Mouse (Mus musculus) left cerebral cortex, postnatal 36 days (tissue): ENCODE measurements around the gene Svep1. TPM values are rescaled to one million over a fixed set of nuclear protein-coding genes. Genes with fewer than 3 reads are reported as not detected.

ENCODE experiments used
- DNase-seq, 2 experiments: peaks; one replicate each; pipeline ENCODE4 v3.0.0; 2021 to 2022; ENCODE audit warnings: low spot score in 2 of 2, mixed read lengths in 1 of 2
- intact Hi-C: fragments of 180-260 bp; cut with DNase I; formaldehyde crosslinking; loops from one replicate; pipeline ENCODE4 v1.15.1; 2025
- total RNA-seq, 2 experiments: library from RNA; stranded (reverse); gene quantifications; 2 replicates each; pipeline ENCODE4 v1.2.3; 2021

Gene Svep1
- total RNA-seq = 1 to 10 TPM in 1 of 2 experiments, under 1 TPM in 1; 0.64 to 1.2 TPM

DNA sequence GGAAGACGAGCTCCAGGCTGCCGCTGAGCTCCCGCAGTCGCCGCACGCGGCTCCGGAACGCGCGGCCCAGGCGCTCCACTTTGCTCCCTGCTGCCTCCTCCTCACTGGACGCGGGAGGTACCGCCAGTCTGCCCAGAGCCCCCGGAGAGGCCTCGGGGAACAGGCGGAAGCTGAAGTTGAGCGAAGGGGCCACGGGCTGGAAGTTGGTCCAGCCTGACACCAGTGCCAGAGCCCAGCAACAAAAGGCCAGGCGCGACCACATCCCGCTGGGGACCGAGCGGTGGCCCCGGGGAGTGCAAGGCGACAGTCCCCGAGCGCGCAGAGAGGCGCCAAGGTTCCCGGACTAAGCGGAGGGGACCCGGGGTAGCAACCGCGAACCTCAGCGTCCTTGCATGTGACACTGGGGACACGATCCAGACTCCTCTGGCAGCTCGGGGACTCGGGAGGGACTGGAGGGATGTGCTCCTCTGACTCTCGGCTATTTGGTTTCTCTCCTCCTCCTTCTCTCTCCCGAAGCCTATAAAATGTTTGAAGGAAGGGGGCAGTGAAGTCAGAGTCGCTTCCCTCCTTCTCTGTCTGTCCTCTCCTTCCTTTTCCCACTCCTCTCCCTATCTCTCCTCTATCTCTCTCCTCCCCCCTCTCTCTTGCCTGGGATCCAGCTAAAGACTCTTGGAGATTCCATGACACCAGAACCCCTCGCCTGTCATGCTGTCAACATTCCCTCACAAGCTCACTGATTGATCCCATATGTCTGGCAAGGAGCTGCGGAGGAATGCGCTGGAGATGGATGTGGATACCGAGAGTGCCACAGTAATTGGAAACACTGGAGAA, at the start of gene Svep1:
Gene Svep1, minus strand, starts transcription at position 745 of the 831 bp plus-strand sequence.
- intact Hi-C loops = no loop called here

DNA sequence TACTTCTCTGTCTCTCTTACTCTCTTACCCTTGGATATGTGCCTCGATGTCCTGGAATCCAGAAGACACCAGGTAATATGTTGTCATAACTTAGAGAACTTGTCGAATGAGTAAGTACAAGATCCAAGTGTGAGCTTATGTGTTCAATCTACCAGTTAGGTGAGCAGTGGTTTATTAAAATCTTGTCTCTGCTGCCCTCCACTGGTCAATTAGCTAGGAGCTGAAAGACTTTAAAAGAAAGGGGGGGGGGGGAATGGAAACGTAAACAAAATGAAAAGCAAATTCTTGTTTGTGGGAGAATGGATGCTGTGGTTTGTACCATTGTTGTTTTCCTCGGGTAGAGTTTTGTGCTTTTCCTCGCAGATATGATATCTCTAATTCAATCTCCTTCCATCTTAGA, 46.8 kb upstream of the Svep1 start:
- DNase-seq = no peak
- intact Hi-C loops = loop anchor here (2.0 kb wide), 1 partner anchor 171 kb away; no protein-coding TSS in a partner anchor

More for the DNA sequence above, at the start of gene Svep1:
- peak; percentile 5 to 21 for DNase-seq

DNA sequence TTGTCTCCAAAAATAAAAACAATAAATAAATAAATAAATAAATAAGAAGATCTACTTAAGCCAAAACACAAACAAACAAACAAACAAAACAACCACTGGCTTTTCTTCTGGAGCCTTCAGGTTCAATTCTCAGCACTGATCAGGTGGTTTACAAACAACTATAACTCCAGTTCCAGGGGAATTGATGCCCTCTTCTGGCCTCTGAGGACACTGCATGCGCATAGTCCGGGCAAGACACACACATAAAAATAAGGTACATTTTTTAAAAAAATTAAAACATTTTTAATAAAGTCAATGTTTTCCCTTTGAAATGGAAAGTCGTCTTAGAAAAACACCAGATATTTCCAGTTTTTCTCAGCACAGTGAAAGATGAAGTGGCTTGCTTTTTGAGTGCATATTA, 45.7 kb upstream of the Svep1 start:
- intact Hi-C loops = loop anchor here (2.0 kb wide), 1 partner anchor 170 kb away; no protein-coding TSS in a partner anchor
- no peak for DNase-seq

DNA sequence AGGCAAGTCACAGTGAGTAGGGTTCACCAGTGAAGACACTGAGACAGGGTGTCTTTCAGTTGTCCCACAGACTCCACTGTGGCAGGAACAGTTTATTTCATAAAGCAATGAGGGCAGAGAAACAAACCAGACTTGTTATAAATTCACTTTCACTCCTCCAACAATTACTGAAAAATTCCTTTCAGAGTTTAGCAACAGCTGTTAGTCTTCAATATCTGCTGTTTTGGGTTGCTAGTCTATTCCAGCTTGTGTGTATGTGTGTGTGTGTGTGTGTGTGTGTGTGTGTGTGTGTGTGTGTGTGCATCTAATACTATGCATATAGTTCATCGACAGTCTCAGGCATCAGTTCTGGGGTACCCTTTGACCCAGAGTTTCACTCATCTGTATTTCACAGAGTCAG, 38.9 kb upstream of the Svep1 start:
- no peak for DNase-seq
- intact Hi-C loops = no loop called here

DNA sequence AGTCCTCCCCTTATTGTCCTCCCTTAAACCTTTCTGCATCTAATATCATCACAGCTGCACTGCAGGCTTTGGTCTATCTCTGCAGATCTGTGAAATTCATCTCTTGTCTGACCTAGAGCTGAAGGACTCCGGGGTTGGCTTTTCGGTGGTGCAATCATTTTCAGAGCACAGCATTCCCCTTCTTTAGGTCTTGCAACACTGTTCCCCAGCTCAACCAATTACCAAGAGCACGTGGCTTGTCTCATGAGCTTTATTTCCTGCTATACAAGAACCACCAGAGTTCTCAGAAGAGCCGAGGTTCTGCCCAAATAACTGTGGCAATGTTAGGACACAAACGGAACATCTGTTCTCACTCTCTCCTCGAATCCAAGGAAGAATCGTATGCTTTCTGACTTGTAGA, 33.8 kb upstream of the Svep1 start:
- no peak for DNase-seq
- intact Hi-C loops = no loop called here

DNA sequence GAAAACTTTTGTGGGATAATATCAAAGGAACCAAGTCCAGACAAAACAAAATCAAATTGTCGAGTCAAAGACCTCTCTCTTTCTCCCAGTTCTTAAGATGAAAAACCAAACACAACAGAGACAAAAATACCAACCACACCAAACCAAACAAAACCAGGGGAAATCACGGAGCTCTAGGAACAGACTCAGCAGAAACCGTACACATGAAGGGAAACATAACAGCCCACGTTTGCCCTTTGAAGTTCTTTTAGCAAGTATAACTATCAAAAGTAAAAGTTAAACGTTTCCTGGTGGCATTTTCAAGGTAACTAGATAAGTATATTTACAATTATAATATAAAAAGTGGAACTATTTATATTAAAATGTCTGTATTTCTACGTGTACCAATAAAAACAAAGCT, 29.2 kb upstream of the Svep1 start:
- intact Hi-C loops = no loop called here
- DNase-seq = no peak

DNA sequence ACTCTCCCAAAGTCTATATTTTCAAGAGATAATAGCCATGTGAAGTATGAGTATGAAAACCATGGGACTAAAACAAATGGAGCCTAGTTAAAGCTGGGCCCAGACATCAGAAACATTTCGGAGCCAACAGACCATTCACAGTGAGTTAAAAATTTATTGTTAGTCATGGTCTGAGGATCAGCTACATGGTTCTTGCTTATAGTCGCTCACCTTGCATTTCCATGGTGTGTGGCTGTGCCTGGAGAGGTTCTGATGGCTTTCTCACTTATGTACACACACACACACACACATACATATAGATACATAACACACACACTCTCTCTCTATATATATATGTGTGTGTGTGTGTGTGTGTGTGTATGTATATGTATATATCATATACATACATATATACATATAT, 16.8 kb upstream of the Svep1 start:
- DNase-seq = no peak
- intact Hi-C loops = no loop called here

DNA sequence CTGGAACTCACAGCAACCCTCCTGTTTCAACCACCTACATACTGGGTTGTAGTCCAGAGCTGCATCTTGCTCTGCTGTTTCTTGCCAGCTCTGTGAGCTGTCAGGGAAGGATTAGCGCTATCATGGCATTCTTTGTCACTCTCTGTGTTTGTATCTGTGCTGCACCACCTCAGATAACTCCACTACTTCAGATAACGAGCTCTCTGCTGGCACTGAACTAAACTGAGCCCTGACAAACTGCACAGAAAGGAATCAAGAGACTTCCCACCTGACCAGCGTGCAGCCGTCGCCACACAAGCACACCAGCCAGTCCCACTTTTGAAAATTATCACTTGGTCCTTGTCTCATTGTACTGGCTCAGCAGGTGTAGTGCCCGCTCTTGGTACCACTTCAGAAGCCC, 4.7 kb upstream of the Svep1 start:
- intact Hi-C loops = no loop called here
- DNase-seq = no peak

DNA sequence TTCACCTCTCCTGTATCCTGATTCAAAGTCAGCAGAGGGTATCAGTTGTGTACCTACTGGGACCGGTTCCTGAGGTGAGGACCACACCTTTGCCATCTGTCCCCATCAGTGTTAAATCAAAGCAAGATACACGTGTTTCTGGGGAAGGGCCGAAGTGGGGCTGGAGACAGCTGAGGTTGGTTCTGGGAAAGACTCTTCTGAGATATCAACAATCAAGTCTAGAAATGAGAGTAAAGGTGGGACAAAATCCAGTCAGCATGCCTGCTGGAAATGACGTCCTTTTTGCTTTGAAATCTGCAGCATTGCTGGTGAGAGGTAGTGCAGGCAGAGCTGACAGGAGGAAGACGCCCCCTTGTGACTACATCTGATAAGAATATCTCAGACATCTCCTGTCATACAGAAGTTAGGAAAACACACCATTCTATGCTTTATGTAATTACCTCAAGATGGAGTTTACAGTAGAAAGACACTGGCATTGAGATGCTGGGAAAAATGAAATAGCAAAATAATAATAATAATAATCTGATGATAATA, 4.0 kb upstream of the Svep1 start:
- DNase-seq = no peak
- intact Hi-C loops = no loop called here

DNA sequence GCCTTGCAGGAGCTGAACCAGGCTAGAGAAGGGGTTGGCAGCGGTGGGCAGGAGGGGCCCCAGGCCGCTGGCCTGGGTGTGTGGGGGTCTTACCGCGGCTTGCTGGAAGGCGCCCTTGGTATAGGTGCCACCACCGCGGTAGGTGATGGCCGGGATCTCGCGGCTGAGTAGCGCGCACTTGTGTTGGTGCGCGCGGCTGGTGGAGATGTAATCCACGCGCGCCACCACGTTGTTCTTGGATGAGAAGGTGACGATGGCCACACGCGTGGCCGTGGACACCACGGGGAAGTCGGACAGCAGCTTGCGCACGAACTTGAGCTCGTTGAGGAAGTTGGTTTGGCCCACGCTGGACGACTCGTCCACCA, 927 bp downstream of the Svep1 start:
- intact Hi-C loops = no loop called here
- peak in 1 of 2 experiments; percentile 9 for DNase-seq

DNA sequence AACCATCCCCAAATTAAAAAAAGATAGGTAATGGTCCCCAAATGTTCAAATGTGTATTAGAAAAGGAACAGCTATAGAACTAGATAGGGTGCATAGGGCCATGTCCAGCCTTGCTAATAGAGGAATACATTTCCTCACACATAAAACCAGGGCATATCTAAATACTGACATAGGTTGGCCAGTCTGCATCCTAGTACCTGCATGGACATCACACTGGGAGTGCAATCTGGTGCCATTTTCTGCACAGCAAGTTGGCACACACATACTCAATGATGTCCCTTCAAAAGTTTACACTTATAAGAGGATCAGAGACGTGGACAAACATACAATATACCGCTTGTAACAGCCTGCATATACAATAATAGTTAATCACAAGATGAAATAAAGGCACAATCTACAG, 5.0 kb downstream of the Svep1 start:
- intact Hi-C loops = no loop called here
- no peak for DNase-seq

DNA sequence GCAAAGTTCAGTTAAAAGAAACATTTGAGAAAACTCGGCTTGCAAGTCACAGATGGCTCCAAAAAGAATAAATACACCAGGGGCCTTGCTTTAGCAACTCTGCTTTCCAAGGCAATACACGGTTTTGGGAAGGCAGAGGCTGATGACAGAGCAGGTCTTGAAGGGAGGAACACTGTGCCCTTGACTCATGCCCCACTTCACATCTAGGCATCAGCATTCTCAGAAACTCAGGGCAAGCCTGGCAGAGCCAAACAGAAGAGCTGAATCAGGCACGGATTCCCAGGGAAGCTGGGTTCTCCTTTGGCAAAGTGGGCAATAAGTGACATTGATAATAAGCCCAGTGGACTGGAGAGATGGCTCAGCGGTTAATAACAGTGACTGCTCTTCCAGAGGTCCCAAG, 5.8 kb downstream of the Svep1 start:
- intact Hi-C loops = no loop called here
- DNase-seq = no peak

DNA sequence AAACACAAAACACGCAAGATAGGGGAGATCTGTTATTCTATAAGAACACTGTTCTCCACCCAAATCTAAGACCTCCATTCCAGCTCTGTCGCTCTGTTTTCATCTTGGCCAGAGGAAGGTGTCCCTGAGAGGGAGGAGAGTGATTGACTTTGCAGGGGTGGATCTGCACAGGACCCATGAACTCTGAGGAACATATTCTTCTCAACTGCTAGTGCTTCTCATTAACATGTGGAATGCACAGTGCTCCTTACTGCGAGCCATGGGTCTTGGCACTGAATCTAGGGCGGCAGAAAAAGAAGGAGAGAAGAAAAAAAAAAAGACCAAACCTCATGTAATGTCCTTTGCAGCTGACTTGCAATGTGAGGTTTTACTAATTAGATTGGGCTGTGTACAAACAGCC, 9.4 kb downstream of the Svep1 start:
- intact Hi-C loops = no loop called here
- DNase-seq = no peak

DNA sequence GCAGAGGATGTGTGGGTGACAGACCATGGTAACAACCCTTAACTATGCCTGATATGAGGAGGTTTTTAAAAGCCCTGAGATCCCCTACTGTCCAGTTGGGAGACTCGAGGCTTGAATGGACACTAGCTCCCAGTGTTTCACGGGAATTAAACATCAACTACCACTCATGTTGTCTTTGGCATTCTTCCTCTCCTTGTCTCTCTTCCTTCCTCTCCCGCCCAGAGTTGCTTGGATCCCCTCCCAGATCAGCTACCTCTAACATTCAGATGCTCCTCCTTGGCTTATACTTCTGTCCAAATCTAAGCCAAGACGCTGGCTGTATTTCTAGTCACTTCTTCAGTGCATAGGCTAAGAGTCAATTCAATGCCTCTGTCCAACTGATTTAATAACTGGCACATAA, 9.9 kb downstream of the Svep1 start:
- intact Hi-C loops = no loop called here
- no peak for DNase-seq

DNA sequence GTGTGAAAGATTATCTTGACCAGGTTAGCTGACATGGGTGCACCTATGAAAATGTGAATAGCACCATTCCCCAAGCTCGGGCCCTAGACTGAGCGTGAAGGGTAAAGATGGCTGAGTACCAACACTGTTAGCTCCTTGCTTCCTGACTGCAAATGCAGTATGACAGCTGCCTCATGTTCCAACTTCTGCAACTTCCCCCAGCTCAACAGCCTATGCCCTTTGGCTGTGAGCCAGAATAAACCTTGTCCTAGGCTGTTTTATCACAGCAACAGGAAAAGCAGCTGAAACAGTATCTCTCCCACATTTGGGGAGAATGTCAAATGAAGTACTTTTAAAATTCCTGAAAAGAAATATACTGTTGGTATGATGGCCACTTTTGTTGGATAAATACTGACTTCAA, 10.7 kb downstream of the Svep1 start:
- no peak for DNase-seq
- intact Hi-C loops = no loop called here

DNA sequence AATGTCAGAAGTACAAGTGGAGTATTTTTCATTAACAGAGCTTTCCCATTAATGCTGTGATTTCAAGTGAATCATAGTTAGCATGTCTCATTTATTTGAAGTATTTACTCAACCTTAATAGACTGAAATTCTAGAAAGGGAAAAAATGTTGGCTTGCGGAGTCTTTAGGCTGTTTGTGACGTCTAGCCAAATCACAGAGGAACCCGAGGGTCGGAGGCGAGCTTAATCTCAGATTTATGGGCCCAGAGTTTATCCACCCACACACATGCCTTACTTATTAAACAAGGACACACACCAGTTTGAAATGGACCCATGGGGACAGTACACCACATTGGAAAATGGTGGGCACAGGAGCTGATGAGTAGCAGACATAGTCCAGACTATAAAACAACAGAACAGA, 17.4 kb downstream of the Svep1 start:
- intact Hi-C loops = no loop called here
- no peak for DNase-seq

DNA sequence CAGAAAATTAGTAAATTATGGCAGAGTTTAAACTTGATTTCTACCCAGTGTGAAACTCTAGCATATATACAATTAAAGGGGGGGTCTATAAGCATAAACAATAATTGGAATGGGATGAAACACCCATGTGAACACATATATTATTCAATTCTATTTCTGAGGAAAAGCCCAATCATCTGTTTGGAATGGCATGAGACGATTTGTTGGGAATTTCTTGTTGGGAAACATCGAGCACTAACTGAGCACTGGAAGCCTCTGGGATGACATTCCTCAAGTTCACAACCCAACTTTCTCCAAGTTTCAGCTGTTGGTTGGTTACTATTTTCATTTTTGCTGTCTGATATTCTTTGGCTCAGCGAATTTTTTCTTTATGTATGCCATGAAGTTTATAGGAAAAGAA, 21.3 kb downstream of the Svep1 start:
- no peak for DNase-seq
- intact Hi-C loops = no loop called here

DNA sequence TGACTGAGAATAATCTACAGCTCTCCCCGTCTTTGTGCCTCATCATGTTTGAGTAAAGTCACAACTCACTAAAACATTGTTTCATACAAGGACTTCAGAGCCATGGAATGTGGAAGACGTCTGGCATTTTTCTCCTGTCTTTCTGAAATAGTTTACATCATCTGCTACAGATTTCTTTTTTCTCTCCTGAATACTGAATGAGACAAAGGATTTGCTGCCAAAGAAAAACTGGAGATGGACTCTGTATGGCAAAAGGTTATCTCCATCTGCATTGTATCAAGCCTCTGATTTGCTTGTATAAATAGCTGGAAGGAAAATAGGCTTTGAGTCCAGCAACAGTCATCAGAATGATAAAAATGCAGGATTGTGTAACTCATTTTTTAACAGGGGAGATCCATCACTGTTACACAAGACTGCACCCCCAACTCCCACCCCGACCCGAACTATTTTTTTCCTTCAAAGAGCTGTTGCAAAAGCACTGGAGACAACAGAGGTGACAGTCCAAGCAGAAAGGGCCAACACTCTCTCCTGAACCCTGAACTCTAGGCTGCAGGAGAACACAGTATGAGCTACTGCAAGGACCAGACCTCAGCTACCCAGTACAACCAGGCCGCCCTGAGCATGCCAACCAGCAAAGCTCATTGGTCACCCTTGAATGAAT, 21.8 kb downstream of the Svep1 start:
- DNase-seq = no peak
- intact Hi-C loops = no loop called here

DNA sequence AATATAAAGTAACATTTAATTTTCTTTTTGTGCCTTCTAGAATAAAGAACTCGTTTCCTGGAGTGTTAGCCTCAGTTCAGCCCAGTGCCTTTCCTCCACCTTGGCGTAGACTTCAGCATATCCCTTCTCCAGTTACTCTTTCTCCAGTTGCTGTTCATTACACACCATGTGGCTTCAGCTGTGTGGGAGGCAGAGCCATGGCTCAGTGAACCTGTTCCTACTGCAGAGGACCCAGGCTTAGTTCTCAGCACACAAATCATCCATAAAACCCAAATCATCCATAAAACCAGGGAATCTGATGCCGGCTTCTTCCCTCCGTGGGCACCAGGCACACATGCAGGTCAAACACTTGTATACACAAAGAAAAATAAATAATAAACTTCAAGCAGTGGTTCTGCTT, 22.8 kb downstream of the Svep1 start:
- DNase-seq = no peak
- intact Hi-C loops = no loop called here

DNA sequence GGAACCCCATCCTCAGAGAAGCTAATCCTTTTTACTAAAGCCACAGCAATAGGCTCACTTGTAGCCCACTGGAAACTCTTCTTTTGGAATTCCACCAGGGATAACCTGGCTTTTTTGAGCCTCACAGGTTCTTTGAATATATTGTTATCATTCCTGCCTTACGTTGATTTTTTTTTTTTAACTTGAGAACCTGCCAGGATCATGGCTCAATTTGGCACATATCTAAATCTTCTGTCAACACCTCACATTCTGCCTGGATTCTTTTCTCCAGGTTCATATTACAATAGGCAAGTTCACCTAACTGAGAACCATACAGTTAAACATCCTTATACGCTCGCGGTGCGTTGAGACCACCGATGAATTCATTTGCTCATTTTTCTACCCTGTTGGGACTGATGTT, 28.2 kb downstream of the Svep1 start:
- intact Hi-C loops = no loop called here
- no peak for DNase-seq

DNA sequence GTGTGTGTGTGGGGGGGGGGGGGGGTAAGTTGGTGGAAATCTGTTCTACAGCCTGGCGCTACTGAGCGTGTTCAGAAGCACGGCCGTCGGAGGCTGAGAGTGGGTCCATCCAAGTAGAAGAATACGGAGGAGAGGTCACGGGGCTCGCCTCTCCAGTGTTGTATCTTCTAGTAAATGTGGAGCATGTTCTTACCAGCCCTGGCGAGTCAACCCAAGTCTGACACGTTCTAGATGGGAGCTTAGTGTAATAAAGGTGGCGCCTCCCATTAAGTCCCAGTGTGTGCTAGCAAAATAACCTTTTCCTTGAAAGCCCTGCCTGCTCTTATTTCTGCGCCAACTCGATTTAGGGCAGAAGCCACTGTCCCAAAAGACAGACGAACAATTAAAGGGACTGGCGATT, 29.4 kb downstream of the Svep1 start:
- no peak for DNase-seq
- intact Hi-C loops = no loop called here
